Mouse (Mus musculus): ENCODE measurements around the gene Ghdc.
A peak's percentile ranks its signal among the peaks of the same experiment; 100 is the strongest.
"Not testable (repeated sequence)": the region's sequence is repeated elsewhere in the genome, so short reads cannot be mapped to it uniquely, and the experiment has no call there.

Gene Ghdc

GRCm38 (mm10) chr11:100770646-100771408 is at the start of gene Ghdc:
Ghdc (minus strand) TSS chr11:100770957.
- peak; percentile 66 to 84 for DNase-seq

DNA sequence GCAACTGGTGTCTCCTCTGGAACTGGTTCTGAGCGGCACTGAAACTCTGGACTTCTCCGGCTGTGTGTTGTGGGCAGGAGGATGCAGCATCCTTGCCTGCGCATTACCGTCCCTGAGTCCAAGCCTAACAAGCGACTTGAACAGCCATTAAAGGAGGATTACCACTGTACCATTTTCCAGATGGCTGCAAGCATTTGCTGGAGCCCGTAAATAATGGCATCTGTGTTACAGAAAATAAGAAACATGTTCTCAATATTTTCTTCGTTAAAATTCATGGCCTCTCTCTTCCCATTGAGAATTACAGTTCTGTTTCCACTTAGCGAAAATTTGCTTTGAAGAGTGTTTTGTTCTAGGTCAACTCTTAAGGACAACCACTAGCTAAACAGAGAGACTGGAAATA is 49.3 kb upstream of the Ghdc start:
- DNase-seq = no peak

- DNase-seq = no peak
These were observed 48.9 kb upstream of the Ghdc start for GRCm38 (mm10) chr11:100819626-100820025.

DNA sequence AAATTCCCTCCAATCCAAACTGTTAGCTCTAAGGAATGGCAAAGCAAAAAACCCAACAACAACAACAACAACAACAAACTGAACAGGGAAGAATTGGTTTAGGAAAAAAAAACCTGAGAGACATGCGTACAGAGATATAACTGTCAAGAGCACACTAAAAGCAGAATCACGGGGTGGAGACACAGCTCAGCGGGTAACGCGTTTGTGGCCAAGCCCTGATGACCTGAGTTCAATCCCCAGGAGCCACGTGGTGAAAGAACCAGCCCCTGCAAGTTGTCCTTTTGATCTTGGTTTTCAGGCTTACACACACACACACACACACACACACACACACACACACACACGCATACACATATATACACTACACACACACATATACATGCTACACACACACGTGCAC is 48.3 kb upstream of the Ghdc start:
- no peak for DNase-seq

DNA sequence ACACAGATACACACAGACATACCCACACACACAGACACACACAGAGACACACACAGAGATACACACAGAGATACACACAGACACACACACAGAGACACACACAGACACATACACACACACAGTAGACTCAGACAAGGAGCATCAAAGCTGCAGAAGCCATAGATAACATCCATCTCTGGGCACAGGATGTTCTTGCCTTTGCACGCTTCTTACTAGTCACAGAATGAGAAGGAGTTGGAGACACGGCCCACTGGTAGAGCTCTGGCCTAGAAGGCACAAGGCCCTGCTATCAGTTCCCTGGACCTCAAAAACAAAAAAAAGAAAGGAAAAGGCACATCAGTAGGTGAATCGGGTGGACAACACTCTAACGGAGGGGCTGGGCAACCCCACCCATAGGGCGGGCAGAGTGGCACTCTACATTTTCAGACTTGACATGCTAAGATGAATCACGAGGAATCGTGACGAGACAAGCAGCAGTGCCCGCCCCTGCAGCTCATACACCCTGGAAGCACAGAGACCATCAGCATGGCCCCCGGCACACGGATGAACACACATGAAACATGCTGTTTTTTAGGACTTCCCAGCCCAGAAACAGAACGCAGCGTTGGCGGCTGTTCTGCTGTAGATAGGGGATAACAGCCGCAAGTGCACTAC is 47.7 kb upstream of the Ghdc start:
- no peak for DNase-seq

- DNase-seq = no peak
These were observed 46.6 kb upstream of the Ghdc start for GRCm38 (mm10) chr11:100817311-100817710.

- no peak for DNase-seq
These were observed 46.0 kb upstream of the Ghdc start for GRCm38 (mm10) chr11:100816801-100817200.

- no peak for DNase-seq
These were observed 45.6 kb upstream of the Ghdc start for GRCm38 (mm10) chr11:100816342-100816741.

DNA sequence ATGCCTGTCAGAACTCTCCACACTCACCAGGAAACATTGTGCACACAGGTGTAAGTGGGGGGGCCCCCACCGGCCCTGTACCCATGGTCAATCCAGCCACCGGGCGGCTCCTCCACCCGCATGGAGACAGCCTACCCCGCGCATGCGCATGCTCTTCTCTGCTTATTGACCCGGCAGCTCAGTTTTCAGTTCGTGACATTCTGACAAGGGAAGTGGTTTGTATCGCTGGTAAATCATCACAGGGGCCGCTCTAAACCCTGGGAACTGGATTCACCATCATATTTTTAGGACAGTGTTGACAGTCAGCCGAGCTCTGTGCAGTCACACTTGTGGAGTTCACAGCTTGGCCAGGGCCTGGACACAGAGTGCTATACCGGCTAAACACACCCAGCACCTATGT is 43.7 kb upstream of the Ghdc start:
- DNase-seq = peak; percentile 77 to 78

GRCm38 (mm10) chr11:100811132-100811531 is 40.4 kb upstream of the Ghdc start:
- no peak for DNase-seq

GRCm38 (mm10) chr11:100810516-100810915 is 39.8 kb upstream of the Ghdc start:
- no peak for DNase-seq

- DNase-seq = no peak
These were observed 35.9 kb upstream of the Ghdc start for GRCm38 (mm10) chr11:100806380-100807305.

- DNase-seq = no peak
These were observed 34.8 kb upstream of the Ghdc start for GRCm38 (mm10) chr11:100805535-100805934.

GRCm38 (mm10) chr11:100804409-100804808 is 33.7 kb upstream of the Ghdc start:
- DNase-seq = no peak

- no peak for DNase-seq
These were observed 28.7 kb upstream of the Ghdc start for GRCm38 (mm10) chr11:100799426-100799825.

DNA sequence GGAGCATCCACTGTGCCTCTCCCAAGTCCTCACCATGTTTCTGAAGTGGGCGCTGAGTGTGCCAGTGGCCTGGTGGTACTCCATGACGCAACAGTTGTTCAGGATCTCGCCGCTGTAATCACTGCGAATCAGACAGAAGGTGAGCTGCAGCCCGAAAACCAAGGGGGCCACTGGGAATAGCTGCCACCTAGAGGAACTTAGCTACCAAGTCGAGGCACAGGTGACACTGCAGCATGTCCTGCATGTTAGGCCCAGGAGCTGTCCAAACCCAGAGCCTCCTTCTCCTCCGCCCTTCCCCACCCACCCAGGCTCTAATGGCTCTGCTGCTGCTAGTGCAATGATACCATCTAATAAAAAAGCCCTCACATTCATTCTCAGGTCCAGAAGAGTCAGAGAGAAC is 25.8 kb upstream of the Ghdc start:
- DNase-seq = no peak

GRCm38 (mm10) chr11:100795386-100795785 is 24.6 kb upstream of the Ghdc start:
- DNase-seq = no peak

- DNase-seq = no peak
These were observed 20.8 kb upstream of the Ghdc start for GRCm38 (mm10) chr11:100791457-100792049.

DNA sequence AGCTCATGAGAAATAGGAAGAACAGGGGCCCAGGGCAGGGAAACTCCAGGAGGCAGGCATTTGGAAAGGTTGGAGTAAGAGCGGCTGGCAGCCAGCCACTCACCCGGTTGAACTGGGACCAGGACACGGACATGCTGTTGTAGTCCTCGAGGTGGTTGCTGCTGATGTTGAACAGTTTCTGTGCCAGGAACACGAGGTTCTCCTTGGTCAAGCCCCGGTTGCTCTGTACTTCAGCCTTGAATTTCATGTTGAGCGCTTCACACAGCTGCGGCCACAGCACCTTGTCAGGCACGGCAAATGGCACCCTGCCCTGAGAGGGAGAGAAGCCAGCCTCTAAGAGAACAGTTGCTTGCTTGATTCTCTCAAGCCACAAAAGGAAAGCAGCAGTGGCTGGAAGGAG is 19.9 kb upstream of the Ghdc start:
- not testable (repeated sequence) for DNase-seq

DNA sequence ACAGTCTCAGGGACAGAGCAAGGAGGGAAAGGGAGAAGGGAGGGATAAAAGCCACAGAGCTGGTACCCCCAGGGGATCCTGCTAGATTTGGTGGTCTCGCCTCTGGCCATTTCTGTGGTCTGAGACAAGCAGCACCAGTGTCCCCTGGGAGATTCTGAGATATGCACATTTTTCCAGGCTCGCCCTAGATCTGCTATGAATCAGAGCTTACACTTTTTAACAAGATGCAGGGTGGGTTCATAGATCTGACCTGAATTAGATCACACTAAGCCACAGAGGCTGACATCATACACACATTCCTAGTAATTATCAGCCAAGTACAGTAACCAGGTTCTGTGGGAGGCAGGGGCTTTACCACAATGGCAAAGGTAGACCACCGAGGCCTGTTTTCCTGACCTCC is 18.9 kb upstream of the Ghdc start:
- no peak for DNase-seq

DNA sequence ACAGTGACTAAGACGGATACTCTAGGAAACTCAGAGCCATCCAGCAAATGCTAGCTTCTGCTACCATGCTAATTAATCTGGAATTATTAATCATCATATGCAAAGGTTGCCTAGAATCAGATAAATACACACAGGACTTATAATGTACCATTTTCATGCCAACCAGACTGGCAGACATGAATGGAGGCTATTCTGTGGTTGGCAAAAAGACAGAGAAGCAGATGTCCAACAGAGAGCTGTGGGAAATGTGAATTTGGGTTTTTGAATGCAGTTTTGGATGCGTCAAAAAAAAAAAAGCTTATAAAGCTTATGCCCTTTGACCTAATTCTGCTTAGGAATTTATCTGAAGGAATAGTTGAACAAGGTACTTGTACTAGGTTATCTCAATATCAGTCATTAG is 15.0 kb upstream of the Ghdc start:
- no peak for DNase-seq

GRCm38 (mm10) chr11:100784286-100784685 is 13.5 kb upstream of the Ghdc start:
- no peak for DNase-seq

DNA sequence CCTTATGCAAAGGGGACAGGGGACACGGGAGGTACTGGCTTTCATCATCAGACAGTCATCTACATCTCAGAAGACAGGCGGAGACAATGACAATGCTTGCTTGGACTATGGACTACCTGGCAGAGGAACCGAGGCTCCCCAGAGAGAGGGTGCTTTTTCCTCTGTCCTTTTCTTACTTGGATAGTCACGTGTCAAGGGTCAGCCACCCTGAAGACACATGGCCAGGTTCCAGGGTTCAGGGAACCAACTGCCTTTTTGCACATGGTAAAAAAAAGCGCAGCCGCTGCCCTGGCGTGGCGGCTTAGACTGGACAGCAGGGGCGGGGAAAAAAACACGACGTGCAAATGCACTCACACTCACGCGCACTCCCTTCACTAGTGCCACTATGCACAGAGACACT is 11.8 kb upstream of the Ghdc start:
- no peak for DNase-seq

All from spleen, adult 18-20 months (tissue).